ENCODE assay signal across 31 mouse cellular contexts in genomic region chr19:56660566-56661199, GRCm38 (mm10).
DNase-seq lines count a peak whose midpoint lies in the region; ATAC-seq and TF ChIP-seq lines count a peak whose summit lies in the region.
"Had no signal": no experiment of that assay in that cellular context is flagged by ENCODE, and none has a peak within 500 bp of the region (broad histone marks: within the 10 kb centered on the region; RNA-seq: fewer than 3 reads in every experiment).

No protein-coding gene starts in this region.

- DNase-seq in heart, embryonic 10.5 days (ENCODE audit: low spot score), result no peak
- DNase-seq in heart, adult 18-20 months, result no peak
- peak; percentile 55 for DNase-seq in lung, embryonic 14.5 days
- DNase-seq in lung, postnatal 14 days, result no peak
- DNase-seq in liver, result no peak
- DNase-seq: adrenal gland, adult 8-10 months; cerebellum, adult 2 months; cerebellum, postnatal 14 days; gastrocnemius, postnatal 10 days; heart, adult 11 months; heart, postnatal 10 days; kidney, adult 2 months; kidney, postnatal 14 days; layer of hippocampus, adult 9-11 months; right cerebral cortex, adult 18-20 months; thymus, adult 2 months; thymus, postnatal 4 days had no signal

- H3K4me3 ChIP-seq in heart, embryonic 10.5 days, result no peak overlapping the region
- H3K4me3 ChIP-seq in lung, embryonic 14.5 days (ENCODE audit: low read depth, low read length), result no peak overlapping the region
- H3K4me3 ChIP-seq in lung, embryonic 16.5 days (ENCODE audit: low read length), result no peak overlapping the region
- H3K4me3 ChIP-seq in small intestine, adult 2 months (ENCODE audit: low read depth, low read length), result no peak overlapping the region
- H3K4me3 ChIP-seq: erythroblast, embryonic 14.5 days; forebrain, embryonic 13.5 days; heart, embryonic 13.5 days; limb, embryonic 10.5 days; limb, embryonic 15.5 days; myocyte; neural tube, embryonic 12.5 days had no signal

- TF ChIP-seq POLR2A in small intestine, adult 2 months (IDR thresholded peaks at IDR 0.05; ENCODE audit: low read depth, low read length), result no peak

- no peaks in the 10 kb centered on the region for H3K27me3 ChIP-seq in heart, embryonic 10.5 days (ENCODE audit: insufficient read depth, poor library complexity, severe bottlenecking)
- H3K27me3 ChIP-seq in lung, embryonic 14.5 days (ENCODE audit: insufficient read depth, low read length), result no peaks in the 10 kb centered on the region
- H3K27me3 ChIP-seq in lung, embryonic 16.5 days (ENCODE audit: control insufficient read depth, insufficient read depth, low read depth, low read length), result no peaks in the 10 kb centered on the region
- no peaks in the 10 kb centered on the region for H3K27me3 ChIP-seq in small intestine, adult 2 months (ENCODE audit: control insufficient read depth, insufficient read depth, low read length)
- H3K27me3 ChIP-seq: forebrain, embryonic 13.5 days; heart, embryonic 13.5 days; limb, embryonic 15.5 days; neural tube, embryonic 12.5 days had no signal

- peaks cover 16% of the 10 kb centered on the region for H3K4me1 ChIP-seq in heart, embryonic 10.5 days
- peaks cover 15% of the 10 kb centered on the region for H3K4me1 ChIP-seq in lung, embryonic 14.5 days (ENCODE audit: insufficient read depth)
- H3K4me1 ChIP-seq in lung, embryonic 16.5 days (replicated peaks; ENCODE audit: control insufficient read depth, insufficient read depth, low read length), result peaks cover 16% of the 10 kb centered on the region
- no peaks in the 10 kb centered on the region for H3K4me1 ChIP-seq in small intestine, adult 2 months (ENCODE audit: control insufficient read depth, insufficient read depth, insufficient read length, low read length)
- H3K4me1 ChIP-seq: forebrain, embryonic 13.5 days; limb, embryonic 15.5 days; neural tube, embryonic 12.5 days had no signal

- H3K4me2 ChIP-seq in lung, embryonic 14.5 days, result no peak overlapping the region
- H3K4me2 ChIP-seq in lung, embryonic 16.5 days (ENCODE audit: low read depth, low read length), result no peak overlapping the region
- H3K4me2 ChIP-seq: forebrain, embryonic 13.5 days; heart, embryonic 13.5 days; limb, embryonic 15.5 days; neural tube, embryonic 12.5 days had no signal

- peak; percentile 62 for ATAC-seq in lung, embryonic 14.5 days (ENCODE audit: insufficient read depth)
- peak; percentile 81 for ATAC-seq in lung, embryonic 16.5 days (ENCODE audit: low read depth)
- ATAC-seq: forebrain, embryonic 13.5 days; hindbrain, postnatal 0 days; midbrain, embryonic 16.5 days had no signal

- H3K27ac ChIP-seq in heart, embryonic 10.5 days, result peak overlapping the region; percentile 3; the same call in 1 of the 2 replicates
- H3K27ac ChIP-seq in lung, embryonic 14.5 days (ENCODE audit: low read depth), result peak overlapping the region; percentile 81
- peak overlapping the region; percentile 84 for H3K27ac ChIP-seq in lung, embryonic 16.5 days (ENCODE audit: low read length)
- peak overlapping the region; percentile 4; the same call in 1 of the 2 replicates for H3K27ac ChIP-seq in small intestine, adult 2 months (ENCODE audit: insufficient read depth, low read depth, low read length)
- H3K27ac ChIP-seq: forebrain, embryonic 13.5 days; heart, embryonic 13.5 days; hindbrain, postnatal 0 days; limb, embryonic 10.5 days; limb, embryonic 15.5 days; liver, embryonic 14.5 days; macrophage; neural tube, embryonic 12.5 days had no signal

- no peaks in the 10 kb centered on the region; the same call in 1 of the 2 replicates for H3K9me3 ChIP-seq in heart, embryonic 10.5 days
- H3K9me3 ChIP-seq in lung, embryonic 14.5 days (ENCODE audit: low read depth, low read length), result no peaks in the 10 kb centered on the region
- H3K9me3 ChIP-seq in lung, embryonic 16.5 days (ENCODE audit: control insufficient read depth, low read length), result no peaks in the 10 kb centered on the region
- H3K9me3 ChIP-seq: forebrain, embryonic 13.5 days; G1E; limb, embryonic 10.5 days; limb, embryonic 15.5 days; neural tube, embryonic 12.5 days had no signal

- no peaks in the 10 kb centered on the region for H3K36me3 ChIP-seq in heart, embryonic 10.5 days
- no peaks in the 10 kb centered on the region for H3K36me3 ChIP-seq in lung, embryonic 14.5 days (ENCODE audit: insufficient read depth)
- no peaks in the 10 kb centered on the region for H3K36me3 ChIP-seq in lung, embryonic 16.5 days (ENCODE audit: control insufficient read depth, insufficient read depth, low read length)
- H3K36me3 ChIP-seq in small intestine, adult 2 months (ENCODE audit: control insufficient read depth, insufficient read depth, low read length), result no peaks in the 10 kb centered on the region
- H3K36me3 ChIP-seq: G1E; heart, embryonic 13.5 days; limb, embryonic 10.5 days; limb, embryonic 15.5 days; neural tube, embryonic 12.5 days had no signal

- no peak overlapping the region for H3K9ac ChIP-seq in lung, embryonic 14.5 days
- no peak overlapping the region for H3K9ac ChIP-seq in lung, embryonic 16.5 days (ENCODE audit: low read length)
- H3K9ac ChIP-seq: forebrain, embryonic 13.5 days; heart, embryonic 13.5 days; limb, embryonic 15.5 days; liver, embryonic 14.5 days; neural tube, embryonic 12.5 days had no signal

- WGBS in heart, embryonic 10.5 days, result 39% methylated on average over 4 of the region's 4 CpGs
- WGBS in lung, embryonic 14.5 days, result 20% methylated on average over 4 of the region's 4 CpGs
- 18% methylated on average over 4 of the region's 4 CpGs for WGBS in lung, embryonic 16.5 days
- 58% methylated on average over 4 of the region's 4 CpGs for WGBS in small intestine, adult 2 months

- TF ChIP-seq CTCF in lung, embryonic 14.5 days (IDR thresholded peaks at IDR 0.05; ENCODE audit: low read depth), result no peak
- TF ChIP-seq CTCF in small intestine, adult 2 months (IDR thresholded peaks at IDR 0.05; ENCODE audit: extremely low read depth, insufficient read length, insufficient replicate concordance, low read depth, low read length), result no peak

Comparison
In these comparisons a context has a peak if more than half of its experiments do, and no peak if none do; other contexts are left out.
1. H3K27ac ChIP-seq: peak in every context shown above with its lines; median percentile 84 in lung, embryonic 16.5 days; 81 in lung, embryonic 14.5 days; 4 in small intestine, adult 2 months; 3 in heart, embryonic 10.5 days.